Mouse (Mus musculus) CH12.LX (cell line): Measurements from ENCODE around the gene Rora.

Experiments used
- CHD2 ChIP-seq: IDR thresholded peaks from 2 replicates; pipeline ENCODE4 v1.6.1; 2011; ENCODE audit warnings: low read length, improper control_type of control experiment
- CTCF ChIP-seq, 2 experiments: IDR thresholded peaks in 1 of 2; conservative IDR thresholded peaks in 1 of 2; 2 replicates each; pipeline ENCODE4 v1.5.1; 2011 to 2012; ENCODE audit warnings: low read depth in 2 of 2, low read length in 2 of 2, improper control_type of control experiment in 1 of 2, inconsistent platforms in 1 of 2, mild to moderate bottlenecking in 1 of 2, moderate library complexity in 1 of 2
- MAZ ChIP-seq: IDR thresholded peaks from 2 replicates; pipeline ENCODE4 v1.6.1; 2012; ENCODE audit warnings: low read depth, mild to moderate bottlenecking, inconsistent platforms, low read length, improper control_type of control experiment, moderate library complexity
- POLR2A ChIP-seq: IDR thresholded peaks from 2 replicates; pipeline ENCODE4 v1.6.1; 2011; ENCODE audit warnings: low read depth, mild to moderate bottlenecking, improper control_type of control experiment, low read length

DNA sequence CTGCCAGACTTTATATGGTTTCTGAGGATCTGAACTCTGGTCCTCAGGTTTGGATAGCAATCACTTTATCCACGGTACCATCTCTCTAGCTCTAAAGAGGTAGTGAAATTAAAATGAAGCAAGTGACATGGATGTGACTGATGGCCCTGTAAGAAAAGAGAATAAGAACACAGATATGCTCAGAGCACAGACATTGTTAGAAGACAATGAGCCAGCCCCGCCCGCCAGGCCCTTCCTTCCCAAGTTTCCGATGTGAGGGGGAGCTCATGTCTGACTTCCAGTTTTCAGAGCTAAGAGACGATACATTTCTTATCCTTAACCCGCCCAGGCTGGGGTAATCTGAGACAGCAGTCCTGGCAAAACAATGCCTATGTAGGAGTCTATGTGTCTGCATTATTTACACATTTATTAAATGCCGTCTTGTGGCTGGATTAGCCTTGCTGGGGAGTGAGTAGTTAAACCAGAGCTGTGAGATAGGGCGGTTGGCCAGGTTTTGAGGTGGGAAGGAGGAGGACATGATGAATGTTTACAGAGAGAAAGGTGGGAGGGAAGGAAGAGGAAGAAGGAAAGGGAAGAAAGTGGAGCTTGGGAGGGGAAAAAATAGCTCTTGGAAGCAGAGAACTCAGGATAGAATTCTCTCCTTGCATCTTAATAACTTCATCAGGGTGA is 259.0 kb downstream of the Rora start:
- no peak for TF ChIP-seq POLR2A
- no peak for TF ChIP-seq CTCF (conservative IDR thresholded peaks at IDR 0.05 in 1 of 2, IDR thresholded peaks at IDR 0.05 in 1 of 2; ENCODE audit: low read depth in 2 of 2, low read length in 2 of 2)
- TF ChIP-seq CHD2, result no peak
- TF ChIP-seq MAZ, result no peak
